Mouse (Mus musculus) neural tube, embryonic 12.5 days (tissue): ENCODE measurements around the gene Hsp90ab1. TPM values are rescaled to one million over a fixed set of nuclear protein-coding genes. Genes with fewer than 3 reads are reported as not detected.

Experiments used
- ATAC-seq: fragments of 200-750 bp; cut with Nextera tagmentation; 2 replicates; pipeline ENCODE4 v1.8.0; 2017; ENCODE audit warnings: low read depth, mild to moderate bottlenecking, moderate TSS enrichment, moderate library complexity; ENCODE audit not compliant: low FRiP score
- H3K27ac ChIP-seq: fragments of 300-500 bp; sonication (generic); 2 replicates; pipeline ENCODE4 v1.5.1; 2016
- H3K27me3 ChIP-seq: fragments of 300-500 bp; sonication (generic); replicated peaks from 2 replicates; pipeline ENCODE4 v1.6.1; 2016; ENCODE audit warnings: mild to moderate bottlenecking
- H3K36me3 ChIP-seq: fragments of 300-500 bp; sonication (generic); 2 replicates; pipeline ENCODE4 v1.6.1; 2016; ENCODE audit warnings: mild to moderate bottlenecking
- H3K4me1 ChIP-seq: fragments of 300-500 bp; sonication (generic); 2 replicates; pipeline ENCODE4 v1.6.1; 2016
- H3K4me2 ChIP-seq: fragments of 300-500 bp; sonication (generic); replicated peaks from 2 replicates; pipeline ENCODE4 v1.6.1; 2016; ENCODE audit warnings: mild to moderate bottlenecking
- H3K4me3 ChIP-seq: fragments of 300-500 bp; sonication (generic); 2 replicates; pipeline ENCODE4 v1.5.1; 2016
- H3K9ac ChIP-seq: fragments of 300-500 bp; sonication (generic); 2 replicates; pipeline ENCODE4 v1.6.1; 2016; ENCODE audit warnings: mild to moderate bottlenecking
- H3K9me3 ChIP-seq: fragments of 300-500 bp; sonication (generic); 2 replicates; pipeline ENCODE4 v1.6.1; 2016; ENCODE audit warnings: mild to moderate bottlenecking
- WGBS: fragments of 180-500 bp; shearing (Covaris S2); methylation state at CpG from one replicate; pipeline ENCODE4 v1.1.7; 2016; 5-methylcytosine and 5-hydroxymethylcytosine counted together
- polyA plus RNA-seq: library from polyadenylated mRNA; unstranded; fragments of >200 nt; fragmentation: Nextera tagmentation; extraction: Ambion mirVana; gene quantifications from 2 replicates; pipeline ENCODE4 v1.2.1, GENCODE M21; 2016

Gene Hsp90ab1
- polyA plus RNA-seq, 1 experiment from 2014 or later, result 1,381 TPM

- 50% methylated on average over 8 of the region's 8 CpGs for WGBS
- H3K9me3 ChIP-seq, result no peaks in the 10 kb centered on the region
- H3K27ac ChIP-seq, result no peak overlapping the region
- no peak overlapping the region for H3K4me3 ChIP-seq
- peaks cover 52% of the 10 kb centered on the region for H3K4me1 ChIP-seq
- no peak for ATAC-seq
- H3K36me3 ChIP-seq, result no peaks in the 10 kb centered on the region
- H3K9ac ChIP-seq, result no peak overlapping the region
- H3K27me3 ChIP-seq, result peaks cover 22% of the 10 kb centered on the region
- peak overlapping the region; percentile 93 for H3K4me2 ChIP-seq
Observed at GRCm38 (mm10) chr17:45594195-45594594, 21.1 kb upstream of the Hsp90ab1 start.

DNA sequence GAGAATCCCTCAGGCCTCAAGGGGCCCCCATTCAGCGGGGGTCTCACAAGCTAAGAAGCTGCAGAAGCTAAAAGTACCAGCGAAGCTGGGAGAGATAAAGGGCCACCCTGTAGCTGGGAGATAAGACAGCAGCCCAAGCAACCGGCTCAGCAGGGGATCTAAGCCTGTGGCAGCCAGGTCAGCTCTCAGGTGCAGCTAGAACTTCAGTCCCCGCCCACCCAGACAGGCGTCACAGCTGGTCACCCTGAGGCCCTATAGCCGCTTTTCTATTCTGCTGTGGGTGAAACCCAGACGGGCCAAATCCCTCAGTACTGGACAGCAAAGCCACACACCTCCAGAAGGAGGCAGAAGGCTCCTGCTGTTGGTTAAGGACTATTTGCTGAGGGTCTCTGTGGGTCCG is 20.4 kb upstream of the Hsp90ab1 start:
- Histone ChIP-seq H3K4me3 (no peak overlapping the region), H3K36me3 (no peaks in the 10 kb centered on the region), H3K9me3 (no peaks in the 10 kb centered on the region), H3K4me1 (peaks cover 51% of the 10 kb centered on the region), H3K9ac (0 out of 2 replicates have a peak overlapping the region, but pooled peaks have one; percentile 17), H3K4me2 (peak overlapping the region; percentile 93), H3K27me3 (peaks cover 22% of the 10 kb centered on the region), H3K27ac (no peak overlapping the region)
- 30% methylated on average over 8 of the region's 8 CpGs for WGBS
- ATAC-seq, result no peak

DNA sequence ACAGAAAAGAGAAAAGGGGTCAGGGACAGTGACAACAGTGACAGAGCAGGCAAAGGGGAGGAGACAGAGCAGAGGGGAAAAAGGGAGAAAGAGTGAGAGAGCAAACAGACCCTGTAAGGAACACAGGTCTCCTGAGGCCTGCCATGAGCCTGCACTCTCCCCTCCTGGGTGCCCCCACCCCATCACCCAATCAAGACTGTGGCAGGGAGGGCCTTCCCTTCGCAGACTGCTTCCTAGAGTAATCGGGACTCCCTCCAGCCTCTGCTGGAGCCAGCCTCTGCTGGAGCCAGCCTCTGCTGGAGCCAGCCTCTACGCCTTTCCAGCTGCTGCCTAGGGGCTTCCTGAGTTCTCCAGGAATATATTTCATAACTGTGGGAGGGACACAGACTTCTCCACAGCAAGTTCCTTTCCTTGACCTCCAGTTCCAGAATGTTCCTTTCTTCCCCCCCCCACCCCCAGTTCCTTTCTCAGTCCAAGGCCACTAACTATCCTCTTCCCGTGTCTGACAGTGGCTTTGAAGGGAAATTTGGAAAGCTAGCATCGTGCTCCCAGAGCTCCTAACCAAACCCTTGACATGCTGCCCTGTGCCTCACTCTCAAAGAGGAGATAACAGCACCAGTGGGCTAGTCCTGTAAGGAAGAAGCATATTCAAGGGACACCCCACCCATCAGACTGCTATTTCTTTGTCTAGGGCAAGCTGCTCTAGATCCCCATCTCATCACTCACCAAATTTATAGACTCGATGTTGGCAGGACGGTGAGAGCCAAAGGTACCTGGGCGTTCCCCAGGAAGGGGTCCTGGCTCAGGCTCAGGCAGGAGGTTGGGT is 19.7 kb upstream of the Hsp90ab1 start:
- Histone ChIP-seq H3K4me3 (no peak overlapping the region), H3K36me3 (no peaks in the 10 kb centered on the region), H3K9ac (0 out of 2 replicates have a peak overlapping the region, but pooled peaks have one; percentile 29), H3K27ac (no peak overlapping the region), H3K9me3 (no peaks in the 10 kb centered on the region), H3K4me2 (peak overlapping the region; percentile 93), H3K4me1 (peaks cover 51% of the 10 kb centered on the region), H3K27me3 (peaks cover 22% of the 10 kb centered on the region)
- 61% methylated on average over 8 of the region's 8 CpGs for WGBS
- ATAC-seq, result no peak

DNA sequence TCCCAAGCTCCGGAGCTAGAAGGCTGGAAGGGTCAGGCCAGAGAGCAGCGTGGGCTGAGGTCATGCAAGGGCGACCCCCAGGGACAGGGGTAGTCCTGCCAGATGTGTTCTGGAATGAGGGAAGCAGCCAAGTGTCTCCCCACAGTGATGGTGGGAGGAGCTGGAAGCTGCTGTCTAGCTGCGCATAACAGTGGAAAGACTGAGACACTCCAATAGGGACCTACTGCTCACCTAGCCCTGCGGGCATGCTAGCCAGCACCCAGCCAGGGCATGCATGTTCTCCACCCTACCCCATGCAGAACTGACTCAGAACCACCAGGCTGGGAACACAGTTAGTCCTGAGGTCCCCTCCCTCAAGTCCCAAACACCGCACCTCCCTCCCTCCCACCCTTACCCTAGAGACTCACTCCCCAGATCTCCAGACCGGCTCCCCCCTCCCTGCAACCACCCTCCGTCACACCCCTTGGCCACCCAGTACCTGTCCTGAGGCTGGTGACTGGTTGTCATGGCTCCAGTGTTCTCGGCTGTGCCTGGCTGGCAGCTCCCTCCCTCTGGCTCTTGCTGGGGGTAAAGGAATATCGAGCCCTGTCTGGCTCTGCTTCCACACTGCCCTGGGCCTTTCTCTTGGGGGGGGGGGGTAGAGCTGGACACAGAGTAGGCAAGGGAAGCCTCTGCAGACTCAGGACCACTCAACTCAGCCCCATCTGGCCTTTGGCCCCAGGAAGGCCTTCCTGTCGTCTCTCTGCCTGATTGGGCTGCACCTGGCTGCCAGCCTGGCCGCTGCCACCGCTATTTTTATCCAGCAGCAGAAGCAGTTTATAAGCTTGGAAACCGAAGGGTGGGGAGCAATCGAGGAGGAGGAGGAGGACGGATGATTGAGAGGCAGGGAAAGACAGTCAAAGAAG is 18.9 kb upstream of the Hsp90ab1 start:
- no peak overlapping the region for H3K27ac ChIP-seq
- 64% methylated on average over 16 of the region's 16 CpGs for WGBS
- 0 out of 2 replicates have a peak overlapping the region, but pooled peaks have one; percentile 29 for H3K9ac ChIP-seq
- peak overlapping the region; percentile 29 for H3K4me2 ChIP-seq
- peaks cover 47% of the 10 kb centered on the region for H3K4me1 ChIP-seq
- peaks cover 5% of the 10 kb centered on the region; the same call in 1 of the 2 replicates for H3K36me3 ChIP-seq
- no peak for ATAC-seq
- H3K27me3 ChIP-seq, result peaks cover 22% of the 10 kb centered on the region
- no peak overlapping the region for H3K4me3 ChIP-seq
- H3K9me3 ChIP-seq, result no peaks in the 10 kb centered on the region

DNA sequence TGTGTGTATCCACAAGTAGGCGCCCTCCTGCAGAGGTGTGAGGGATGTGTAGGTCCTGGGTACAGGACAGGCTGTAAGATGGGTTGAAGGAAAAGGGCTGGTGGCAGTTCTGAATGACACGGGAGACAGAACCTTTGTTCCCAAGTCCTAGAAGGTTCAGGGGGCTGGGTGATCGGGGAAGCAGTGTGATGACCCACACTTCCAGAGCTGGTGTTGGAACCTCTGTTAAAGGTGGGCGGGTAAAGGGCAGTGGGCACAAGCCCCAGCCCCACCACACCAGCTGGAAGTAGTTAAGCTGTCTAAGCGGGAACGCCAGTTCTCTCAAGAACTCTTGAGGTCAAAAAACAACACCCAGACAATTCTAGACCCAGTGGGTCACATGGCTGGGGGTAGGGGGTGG is 17.3 kb upstream of the Hsp90ab1 start:
- no peak overlapping the region for H3K4me2 ChIP-seq
- H3K9me3 ChIP-seq, result no peaks in the 10 kb centered on the region
- H3K4me1 ChIP-seq, result peaks cover 35% of the 10 kb centered on the region
- 82% methylated on average over 6 of the region's 6 CpGs for WGBS
- no peak overlapping the region for H3K27ac ChIP-seq
- H3K27me3 ChIP-seq, result peaks cover 13% of the 10 kb centered on the region
- no peak overlapping the region for H3K9ac ChIP-seq
- no peak for ATAC-seq
- no peak overlapping the region for H3K4me3 ChIP-seq
- H3K36me3 ChIP-seq, result peaks cover 8% of the 10 kb centered on the region; the same call in 1 of the 2 replicates

DNA sequence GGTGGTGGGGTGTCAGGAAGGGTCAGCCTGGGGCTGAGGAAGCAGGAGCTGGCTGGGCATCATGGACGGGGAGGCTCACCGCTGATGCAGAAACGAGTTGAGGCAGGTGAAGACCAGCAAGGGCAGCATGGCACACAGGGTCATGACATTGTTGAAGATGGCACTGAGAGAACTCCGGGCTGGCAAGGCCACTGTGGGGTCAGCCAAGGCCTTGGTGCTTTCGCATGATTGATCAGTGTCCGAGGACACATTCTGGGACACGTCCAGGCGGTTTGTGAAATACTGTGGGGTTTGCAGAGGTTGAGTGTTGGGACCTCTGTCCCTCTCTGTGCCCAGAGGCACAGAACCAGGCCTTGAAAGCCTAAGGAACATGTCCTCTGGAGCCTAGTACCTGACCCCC is 16.8 kb upstream of the Hsp90ab1 start:
- Histone ChIP-seq H3K9me3 (no peaks in the 10 kb centered on the region), H3K27me3 (peaks cover 9% of the 10 kb centered on the region), H3K4me3 (no peak overlapping the region), H3K36me3 (peaks cover 8% of the 10 kb centered on the region; the same call in 1 of the 2 replicates), H3K27ac (no peak overlapping the region), H3K4me2 (no peak overlapping the region), H3K9ac (no peak overlapping the region), H3K4me1 (peaks cover 33% of the 10 kb centered on the region)
- ATAC-seq, result no peak
- 95% methylated on average over 8 of the region's 8 CpGs for WGBS

GRCm38 (mm10) chr17:45589236-45589635 is 16.2 kb upstream of the Hsp90ab1 start:
- Histone ChIP-seq H3K4me2 (no peak overlapping the region), H3K36me3 (peaks cover 8% of the 10 kb centered on the region; the same call in 1 of the 2 replicates), H3K4me3 (no peak overlapping the region), H3K9me3 (no peaks in the 10 kb centered on the region), H3K27ac (no peak overlapping the region), H3K4me1 (peaks cover 33% of the 10 kb centered on the region), H3K9ac (no peak overlapping the region), H3K27me3 (peaks cover 8% of the 10 kb centered on the region)
- 98% methylated on average over 7 of the region's 7 CpGs for WGBS
- ATAC-seq, result no peak

DNA sequence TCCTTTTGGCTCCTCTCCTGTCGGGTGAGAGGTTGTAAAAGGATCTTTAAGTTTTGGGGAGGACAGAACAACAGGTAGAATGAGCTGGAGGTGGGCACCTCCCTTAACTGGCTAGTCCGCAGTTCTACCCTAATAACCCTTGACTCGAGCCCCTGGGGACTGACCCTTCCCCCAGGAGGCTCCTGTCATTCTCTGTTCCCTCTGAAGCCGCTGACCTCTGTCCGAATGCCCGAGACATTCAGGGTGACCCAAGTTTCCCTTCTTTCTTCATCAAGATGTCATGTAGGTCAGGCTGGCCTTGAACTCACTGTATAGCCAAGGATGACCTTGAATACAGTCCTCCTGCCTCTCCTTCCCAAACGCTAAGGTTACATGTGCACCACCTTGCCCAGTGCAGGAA is 15.3 kb upstream of the Hsp90ab1 start:
- Histone ChIP-seq H3K4me1 (peaks cover 26% of the 10 kb centered on the region), H3K9me3 (no peaks in the 10 kb centered on the region), H3K27ac (no peak overlapping the region), H3K27me3 (no peaks in the 10 kb centered on the region; the same call in 1 of the 2 replicates), H3K9ac (no peak overlapping the region), H3K4me3 (no peak overlapping the region), H3K36me3 (peaks cover 8% of the 10 kb centered on the region; the same call in 1 of the 2 replicates), H3K4me2 (no peak overlapping the region)
- no peak for ATAC-seq
- 92% methylated on average over 7 of the region's 7 CpGs for WGBS

DNA sequence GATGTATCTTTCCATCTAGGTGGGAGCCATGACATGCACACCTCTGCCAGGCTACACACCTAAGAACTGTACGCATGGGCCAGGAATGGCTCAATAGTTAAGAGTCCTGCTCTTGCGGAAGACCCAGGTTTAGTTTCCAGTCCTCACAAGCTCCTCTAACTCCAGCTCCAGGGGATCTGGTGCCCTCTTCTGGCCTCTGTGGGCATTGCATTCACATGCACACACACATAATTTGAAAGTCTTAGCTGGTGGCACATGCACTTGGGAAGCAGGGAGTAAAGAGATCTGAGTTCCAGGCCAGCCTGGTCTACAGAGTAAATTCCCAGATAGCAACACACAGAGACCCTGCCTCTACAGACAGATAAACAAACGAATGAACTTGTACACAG is 13.4 kb upstream of the Hsp90ab1 start:
- no peak overlapping the region for H3K9ac ChIP-seq
- no peak for ATAC-seq
- H3K36me3 ChIP-seq, result peaks cover 8% of the 10 kb centered on the region; the same call in 1 of the 2 replicates
- H3K27ac ChIP-seq, result no peak overlapping the region
- H3K4me2 ChIP-seq, result no peak overlapping the region
- no peak overlapping the region for H3K4me3 ChIP-seq
- H3K4me1 ChIP-seq, result peaks cover 13% of the 10 kb centered on the region; the same call in 1 of the 2 replicates
- no peaks in the 10 kb centered on the region for H3K9me3 ChIP-seq
- 97% methylated on average over 3 of the region's 3 CpGs for WGBS
- no peaks in the 10 kb centered on the region for H3K27me3 ChIP-seq

DNA sequence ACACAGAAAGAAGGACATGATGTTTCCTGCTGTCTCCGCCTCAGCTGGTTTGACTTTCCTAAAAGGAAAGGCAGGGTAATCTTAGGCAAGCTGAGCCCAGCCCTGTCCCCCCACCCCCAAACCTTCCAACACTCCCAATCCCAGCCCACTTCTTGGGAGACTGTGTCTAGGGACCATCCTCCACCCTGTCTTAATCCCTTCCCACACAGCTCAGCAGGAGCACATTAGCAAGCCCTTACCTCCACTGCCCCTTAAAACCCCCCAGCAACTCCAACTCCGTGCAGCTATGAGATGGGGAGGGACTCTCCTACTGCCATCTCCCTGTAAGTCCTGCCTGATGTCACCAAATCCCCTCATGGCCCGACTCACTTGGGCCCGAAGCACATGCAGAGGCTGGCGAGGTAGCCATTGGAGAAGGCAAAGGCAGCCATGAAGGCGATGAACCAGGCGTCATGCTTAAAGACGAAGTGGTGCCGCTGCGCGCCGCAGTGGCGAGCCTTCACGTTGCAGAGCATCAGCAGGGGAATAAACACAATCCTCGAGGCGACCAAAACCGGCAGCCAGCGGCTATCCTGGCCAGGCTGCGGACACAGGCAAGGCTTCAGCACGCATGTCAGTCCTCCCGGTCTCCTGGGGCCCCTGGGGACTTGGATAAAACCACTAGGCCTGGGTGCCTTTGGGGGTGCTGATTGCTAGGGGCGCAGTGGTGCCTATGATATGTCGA is 12.8 kb upstream of the Hsp90ab1 start:
- peaks cover 8% of the 10 kb centered on the region; the same call in 1 of the 2 replicates for H3K36me3 ChIP-seq
- H3K4me1 ChIP-seq, result peaks cover 16% of the 10 kb centered on the region; the same call in 1 of the 2 replicates
- H3K9me3 ChIP-seq, result no peaks in the 10 kb centered on the region
- no peak for ATAC-seq
- H3K27me3 ChIP-seq, result no peaks in the 10 kb centered on the region
- H3K9ac ChIP-seq, result no peak overlapping the region
- 82% methylated on average over 23 of the region's 23 CpGs for WGBS
- no peak overlapping the region for H3K4me2 ChIP-seq
- H3K4me3 ChIP-seq, result no peak overlapping the region
- H3K27ac ChIP-seq, result no peak overlapping the region

- ATAC-seq, result peak; percentile 48; the same call in 1 of the 2 replicates
- H3K27me3 ChIP-seq, result no peaks in the 10 kb centered on the region
- H3K36me3 ChIP-seq, result peaks cover 8% of the 10 kb centered on the region; the same call in 1 of the 2 replicates
- no peak overlapping the region for H3K4me3 ChIP-seq
- no peak overlapping the region for H3K27ac ChIP-seq
- no peaks in the 10 kb centered on the region for H3K9me3 ChIP-seq
- peaks cover 16% of the 10 kb centered on the region; the same call in 1 of the 2 replicates for H3K4me1 ChIP-seq
- 34% methylated on average over 14 of the region's 14 CpGs for WGBS
- H3K4me2 ChIP-seq, result peak overlapping the region; percentile 18; the same call in 1 of the 2 replicates
- H3K9ac ChIP-seq, result 0 out of 2 replicates have a peak overlapping the region, but pooled peaks have one; percentile 5
Observed at GRCm38 (mm10) chr17:45584939-45585678, 12.0 kb upstream of the Hsp90ab1 start.
